Mouse (Mus musculus) kidney, postnatal 4 days (tissue): ENCODE measurements around the gene 4931428L18Rik.

Experiments used
- DNase-seq, 2 experiments: peaks; one replicate each; pipeline ENCODE4 v3.0.0; 2021; ENCODE audit warnings: mixed read lengths in 2 of 2

4931428L18Rik gene

DNA sequence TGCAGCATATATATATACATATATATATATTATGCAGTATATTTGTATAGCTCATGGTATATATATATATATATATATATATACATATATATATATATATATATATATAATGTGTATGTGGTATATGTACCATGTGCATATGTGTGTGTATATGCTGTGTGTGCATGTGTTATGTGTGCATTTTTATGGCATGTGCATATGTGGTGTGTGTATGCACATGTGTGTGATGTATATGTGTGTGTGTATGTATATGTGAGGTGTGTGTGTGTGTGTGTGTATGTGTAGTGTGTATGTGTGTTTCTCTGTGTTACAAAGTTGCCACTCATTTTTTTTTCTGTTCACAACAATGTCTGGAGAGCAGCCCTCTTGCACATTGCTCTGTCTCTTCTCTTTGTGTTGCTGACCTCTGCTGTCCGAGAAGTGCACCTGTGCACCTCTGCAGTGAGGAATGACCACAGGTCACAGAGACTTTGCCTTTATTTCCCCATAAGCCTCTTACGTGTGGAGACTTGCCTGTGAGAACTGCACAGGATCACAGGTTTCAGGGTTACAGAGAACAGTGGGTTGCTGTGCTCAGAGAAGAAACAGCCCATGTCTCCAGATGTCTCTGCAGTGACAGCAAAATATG lies 69.6 kb downstream of the 4931428L18Rik start:
- DNase-seq = peak; percentile 8 to 17

- DNase-seq = no peak
Measured at GRCm38 (mm10) chr1:31150546-31150945, 71.9 kb downstream of the 4931428L18Rik start.

DNA sequence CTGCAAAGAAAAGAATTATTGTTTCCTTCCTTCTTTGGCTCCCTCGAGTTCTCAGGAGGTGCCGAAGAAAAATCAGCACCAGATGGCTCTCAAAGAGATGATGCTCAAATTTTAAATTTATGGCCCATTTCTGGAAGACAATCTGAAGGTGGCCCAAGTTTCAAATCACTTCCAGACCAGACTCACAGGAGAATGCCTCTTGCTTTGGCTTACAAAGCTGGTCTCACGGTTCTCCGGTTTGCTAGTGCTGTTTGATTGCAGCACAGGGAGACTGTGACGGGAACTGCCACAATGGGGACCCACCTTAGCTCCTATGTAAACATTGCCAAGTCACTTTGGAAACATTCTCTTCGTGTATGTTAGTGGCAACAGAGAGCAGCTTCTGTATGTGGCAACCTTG lies 72.8 kb downstream of the 4931428L18Rik start:
- peak in 1 of 2 experiments; percentile 11 for DNase-seq

DNA sequence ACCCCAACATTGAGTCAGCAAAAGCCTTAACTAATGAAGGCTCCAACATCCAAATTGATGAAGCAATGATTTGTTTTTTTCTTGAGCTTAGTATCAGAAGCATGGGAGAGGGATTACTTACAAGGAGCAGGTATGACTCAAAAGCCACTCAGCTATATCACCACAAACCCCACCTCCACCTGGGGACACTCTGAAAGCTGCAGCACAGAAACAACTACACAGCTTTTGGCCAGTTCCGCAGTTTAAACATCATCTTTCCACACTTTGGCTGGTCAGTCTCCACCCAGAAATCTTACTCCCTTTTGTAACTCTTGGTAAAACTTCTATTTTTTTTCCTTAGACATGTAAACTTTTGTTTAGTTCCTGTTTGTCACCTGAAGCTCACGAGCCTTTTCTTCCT lies 78.9 kb downstream of the 4931428L18Rik start:
- no peak for DNase-seq

DNA sequence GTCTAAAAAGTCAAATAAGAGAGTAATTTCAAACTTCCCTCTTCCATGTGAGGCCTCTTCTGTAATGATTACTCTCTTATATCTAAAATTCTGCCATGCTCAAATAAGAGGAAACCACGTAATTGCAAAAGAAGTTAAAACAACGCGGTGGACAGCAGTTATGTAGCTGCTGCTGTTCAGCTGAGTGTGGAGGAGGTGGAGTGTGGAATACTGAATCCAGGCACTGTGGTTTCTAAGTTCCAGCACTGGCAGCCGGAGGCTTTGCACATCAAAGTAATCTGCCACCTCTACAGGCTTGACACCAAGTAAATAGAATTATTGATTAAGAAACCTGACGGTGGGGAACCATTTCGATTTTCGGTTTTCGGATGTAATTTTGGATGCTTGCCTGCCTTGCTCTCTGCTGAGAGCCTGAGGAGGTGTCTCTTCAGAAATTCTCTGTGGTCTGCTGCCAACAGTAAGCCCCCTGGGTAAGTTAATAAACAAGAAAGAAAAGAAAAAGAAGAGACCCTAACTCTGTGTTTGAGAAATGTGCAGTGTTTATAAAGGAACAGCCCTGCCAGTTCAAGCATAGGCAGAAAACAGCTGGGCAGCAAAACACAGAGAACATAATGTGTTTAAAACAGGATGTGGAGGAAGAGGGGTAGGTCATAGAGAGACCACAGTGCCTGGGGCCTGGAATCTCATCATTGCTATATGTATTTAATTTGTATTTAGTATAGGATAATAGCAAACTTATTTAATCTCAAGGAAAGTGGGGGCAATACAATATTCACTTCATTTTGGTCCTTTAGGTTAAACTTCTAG lies 80.0 kb downstream of the 4931428L18Rik start:
- no peak for DNase-seq

DNA sequence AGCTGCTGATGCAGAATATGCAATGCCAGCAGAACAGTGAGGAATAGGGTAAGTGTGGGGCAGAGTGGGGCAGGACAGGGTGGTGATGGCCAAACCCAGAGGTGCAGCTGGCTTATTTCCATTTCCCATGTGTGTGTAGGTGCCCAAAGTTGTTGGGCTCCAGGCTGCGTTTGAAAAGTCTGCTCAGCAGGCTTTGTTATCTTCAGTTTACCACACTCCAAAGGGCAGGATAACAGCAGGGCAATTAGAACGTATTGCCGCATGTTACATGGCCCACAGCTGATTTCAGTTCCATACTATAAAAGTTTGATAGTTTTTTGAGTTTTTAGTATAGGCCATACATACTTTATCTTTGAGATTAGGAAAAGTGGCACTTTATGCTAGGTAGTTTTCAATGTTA lies 84.1 kb downstream of the 4931428L18Rik start:
- DNase-seq = no peak

DNA sequence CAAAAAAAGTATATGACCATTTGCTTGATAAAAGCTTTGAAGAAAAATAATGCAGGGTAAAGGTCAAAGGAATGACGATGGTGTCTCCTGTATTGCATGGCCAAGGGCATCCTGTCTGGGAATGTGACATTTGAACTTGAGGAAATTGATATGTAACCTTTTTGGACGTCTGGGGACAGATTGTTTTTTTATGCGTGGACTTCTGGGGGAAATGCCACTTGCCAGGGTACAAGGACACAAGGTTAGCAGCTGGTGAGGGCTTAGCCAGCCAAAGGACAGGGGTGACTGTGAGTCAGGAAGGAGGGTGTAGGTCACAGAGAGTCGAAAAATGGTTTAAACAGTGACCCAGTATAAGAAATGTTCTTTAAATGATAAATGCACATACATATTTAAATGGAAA lies 109.0 kb downstream of the 4931428L18Rik start:
- no peak for DNase-seq

DNA sequence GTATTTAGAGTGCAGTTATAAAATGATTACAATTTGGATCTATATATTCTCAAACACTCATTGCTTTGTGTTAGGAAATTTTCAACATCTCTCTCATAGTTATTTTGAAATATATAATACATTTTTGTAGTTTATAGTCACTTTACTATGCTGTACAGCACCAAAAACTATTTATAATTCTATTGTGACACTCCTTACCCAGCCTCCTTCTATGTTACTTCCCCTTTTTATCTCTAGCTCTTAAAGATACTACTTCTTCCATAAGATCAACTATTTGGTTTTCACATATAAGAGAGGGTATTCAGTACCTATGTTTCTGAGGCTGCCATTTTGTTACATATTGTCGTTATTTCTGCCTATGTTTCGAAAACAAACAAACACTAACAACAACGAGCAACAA lies 114.5 kb downstream of the 4931428L18Rik start:
- DNase-seq = no peak

- DNase-seq = peak in 1 of 2 experiments; percentile 10
Measured at GRCm38 (mm10) chr1:31102863-31103657, 119.4 kb downstream of the 4931428L18Rik start.

DNA sequence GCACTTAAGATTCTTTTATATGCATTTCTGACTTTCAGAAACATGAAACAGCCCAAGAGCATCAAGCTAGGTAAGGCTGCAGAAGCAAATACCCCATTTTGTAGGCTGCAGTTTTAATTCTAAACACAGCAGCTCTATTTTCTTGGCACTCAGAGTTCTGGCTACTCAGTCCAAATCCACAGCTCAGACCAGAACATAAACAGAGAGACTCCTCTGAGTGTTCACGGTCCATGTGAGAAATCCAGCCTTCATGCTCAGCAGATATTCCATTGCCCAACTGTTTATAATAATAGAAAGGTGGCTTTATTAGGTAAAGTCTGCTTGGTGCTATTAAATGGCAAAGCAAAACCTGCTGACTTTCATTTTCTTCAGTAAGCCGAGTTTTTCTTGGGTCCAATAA lies 120.2 kb downstream of the 4931428L18Rik start:
- DNase-seq = no peak

DNA sequence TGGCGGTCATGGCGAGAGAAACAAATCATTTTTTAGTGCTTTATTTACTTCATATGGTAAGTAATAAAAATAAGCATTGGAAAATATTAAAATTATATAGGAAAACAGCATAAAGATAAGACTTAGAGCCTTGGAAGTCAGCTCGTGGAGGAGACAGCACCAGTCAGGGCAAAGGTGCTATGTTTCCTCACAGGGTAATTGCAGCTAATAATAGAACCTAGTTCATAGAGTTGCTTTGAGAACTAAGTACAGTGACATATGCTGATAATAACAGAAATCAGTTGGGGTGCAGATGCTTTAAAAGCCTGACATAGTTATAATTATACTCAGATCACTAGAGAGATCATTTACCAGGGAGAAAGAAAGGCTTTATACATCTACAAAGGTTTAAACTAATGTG lies 125.3 kb downstream of the 4931428L18Rik start:
- no peak for DNase-seq

DNA sequence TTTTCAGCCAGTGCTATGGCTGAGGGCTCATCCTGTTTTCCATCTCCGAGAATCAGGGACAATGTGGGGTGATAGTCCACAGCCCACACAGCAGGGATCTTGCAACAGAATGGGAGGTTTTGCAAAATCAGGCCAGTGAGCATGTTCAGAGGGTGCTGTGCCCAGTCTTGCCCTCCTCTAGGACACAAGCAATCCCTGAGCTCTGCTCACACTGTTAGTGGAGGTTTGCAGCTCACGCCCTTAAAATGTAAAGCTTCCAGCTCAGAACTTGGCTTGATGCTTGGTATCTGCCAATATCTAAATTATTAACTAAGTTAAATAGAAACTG lies 126.1 kb downstream of the 4931428L18Rik start:
- DNase-seq = no peak

DNA sequence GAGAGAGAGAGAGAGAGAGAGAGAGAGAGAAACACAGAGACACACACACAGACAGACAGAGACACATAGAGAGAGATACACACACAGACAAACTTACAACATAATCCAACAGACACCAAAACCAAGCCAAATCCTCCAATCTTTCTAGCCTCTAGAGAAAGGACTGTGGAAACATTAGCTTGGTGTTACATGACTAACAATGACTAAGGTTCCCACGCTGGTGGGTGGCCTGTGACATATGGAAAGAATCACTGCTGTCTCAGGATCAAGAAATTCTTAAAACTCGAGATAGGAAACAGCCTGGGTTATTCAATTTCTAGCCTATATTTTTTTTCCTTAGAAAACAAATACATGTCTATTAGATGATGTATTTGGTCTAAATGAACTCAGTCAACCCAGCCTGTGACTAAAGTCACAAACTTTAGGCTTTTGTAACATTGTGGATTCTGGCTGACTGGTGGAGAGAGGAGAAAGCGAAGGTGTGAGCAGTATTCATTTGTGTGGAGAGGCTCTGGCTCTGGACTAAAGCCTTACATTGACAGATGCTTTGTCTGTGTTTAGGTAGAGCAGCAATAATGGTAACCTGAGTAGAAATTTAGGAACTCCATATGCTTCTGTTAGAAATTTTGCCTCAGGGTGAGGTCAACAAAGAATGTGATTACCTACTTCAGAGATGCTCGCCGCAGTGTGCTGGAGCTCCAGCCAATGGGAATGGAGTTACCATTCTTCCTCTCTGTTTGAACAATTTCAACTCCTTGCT lies 126.6 kb downstream of the 4931428L18Rik start:
- DNase-seq = peak; percentile 21 to 32

GRCm38 (mm10) chr1:31094792-31095191 lies 127.7 kb downstream of the 4931428L18Rik start:
- no peak for DNase-seq

DNA sequence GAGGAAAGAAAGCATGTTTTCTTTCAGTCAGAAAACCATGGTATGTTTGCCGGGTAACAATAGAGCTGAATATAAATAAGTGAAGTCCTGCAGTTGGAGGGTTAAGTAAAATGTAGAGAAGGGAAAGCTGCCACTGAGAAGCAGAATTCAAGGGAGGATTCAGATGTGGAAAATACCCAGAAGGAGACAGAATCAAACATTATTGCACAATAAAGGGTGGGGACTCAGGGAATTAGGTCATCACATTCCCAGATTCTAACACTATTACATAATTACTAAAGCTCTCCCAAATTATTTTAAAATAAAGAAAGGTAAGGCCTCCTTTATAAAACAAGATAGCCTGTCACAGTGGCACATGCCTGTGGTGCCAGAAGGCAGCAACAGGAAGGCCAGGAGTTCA lies 128.5 kb downstream of the 4931428L18Rik start:
- DNase-seq = no peak

GRCm38 (mm10) chr1:31088686-31089085 lies 133.8 kb downstream of the 4931428L18Rik start:
- no peak for DNase-seq

GRCm38 (mm10) chr1:31072523-31073370 lies 149.7 kb downstream of the 4931428L18Rik start:
- no peak for DNase-seq

- no peak for DNase-seq
Measured at GRCm38 (mm10) chr1:31071209-31071608, 151.3 kb downstream of the 4931428L18Rik start.

DNA sequence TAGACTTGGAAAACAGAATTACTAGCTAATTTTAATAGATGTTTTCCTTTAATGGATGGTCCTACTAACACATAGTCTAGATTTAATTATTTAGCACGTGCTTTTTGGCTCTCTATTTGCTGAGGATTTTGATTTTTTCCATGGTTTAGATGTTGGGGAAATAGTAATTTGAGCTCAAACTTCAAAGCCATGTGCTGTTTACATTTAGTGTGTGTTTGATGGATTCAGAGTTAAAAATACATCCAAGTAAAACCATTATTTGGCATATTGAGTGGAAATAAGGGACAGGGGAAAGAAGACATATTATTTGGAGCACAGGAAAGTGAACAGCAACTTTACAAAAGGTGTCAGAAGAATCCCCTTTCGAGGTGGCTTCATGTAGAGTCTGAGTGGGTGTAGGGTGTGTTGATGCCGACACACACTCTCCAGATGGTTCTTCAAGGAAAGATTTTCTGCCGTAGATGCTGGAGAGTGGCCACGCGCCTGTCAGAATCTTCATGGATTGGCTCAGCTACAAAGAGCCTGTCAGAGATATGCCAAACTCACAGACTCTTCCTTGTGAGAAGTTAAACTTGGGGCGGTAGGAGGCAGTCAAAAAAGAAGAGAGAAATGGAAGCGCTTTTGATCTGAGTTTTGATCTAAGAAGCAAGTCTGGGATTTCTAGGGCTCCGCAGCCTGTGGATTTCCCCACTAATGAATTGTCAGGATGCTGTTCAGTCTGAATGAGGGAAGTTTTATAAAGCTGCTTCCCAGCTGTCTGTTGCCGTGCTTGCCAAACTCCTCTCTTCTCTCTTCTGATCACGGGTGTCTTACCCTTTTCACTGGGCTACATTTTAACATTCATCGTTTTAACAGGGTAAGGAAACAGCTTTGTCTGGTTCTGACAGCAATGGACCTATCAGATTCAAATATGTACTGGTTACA lies 157.4 kb downstream of the 4931428L18Rik start:
- no peak for DNase-seq

DNA sequence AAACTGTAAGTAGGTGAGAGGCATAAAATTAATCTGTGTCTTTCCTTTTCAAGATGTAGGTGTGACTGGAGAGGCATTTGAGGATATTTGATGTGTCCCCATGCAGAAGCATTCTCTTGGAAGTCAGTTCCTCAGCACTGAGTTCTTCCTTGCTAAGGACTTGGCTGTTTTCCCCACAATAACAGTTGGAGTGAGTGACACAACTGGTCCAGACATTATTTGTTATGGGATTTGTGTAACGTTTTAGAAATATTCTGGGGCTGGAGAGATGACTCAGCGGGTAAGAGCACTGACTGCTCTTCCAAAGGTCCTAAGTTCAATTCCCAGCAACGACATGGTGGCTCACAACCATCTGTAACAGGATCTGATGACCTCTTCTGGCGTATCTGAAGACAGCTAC lies 162.7 kb downstream of the 4931428L18Rik start:
- DNase-seq = no peak

DNA sequence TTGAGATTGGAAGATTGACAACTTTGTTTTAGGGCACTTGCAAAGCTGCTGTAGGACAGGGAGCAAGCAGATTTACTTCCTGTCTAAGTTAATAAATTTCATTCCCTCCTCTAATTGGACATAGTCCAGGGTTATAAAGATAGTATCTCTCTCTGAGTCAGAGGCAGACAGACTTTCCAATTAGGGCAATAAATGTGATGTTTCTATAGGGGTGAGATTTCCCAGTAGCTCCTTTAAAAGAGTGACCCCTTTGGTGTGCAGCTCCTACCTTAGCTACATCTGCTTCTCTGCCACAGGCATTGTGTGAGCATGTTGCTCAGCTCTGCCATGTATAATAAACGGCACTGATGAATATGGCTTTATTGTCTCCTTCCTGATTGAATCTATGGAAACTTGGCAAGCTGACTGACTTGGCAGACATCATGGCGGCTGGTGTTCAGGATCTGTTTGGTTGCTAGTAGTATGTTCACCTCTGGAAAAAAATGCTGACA lies 163.6 kb downstream of the 4931428L18Rik start:
- DNase-seq = peak; percentile 5 to 6
